Mouse (Mus musculus) layer of hippocampus, adult 11-12 months (tissue): ENCODE measurements around the gene Zbtb8os.

Experiments
- DNase-seq: peaks from one replicate; pipeline ENCODE4 v3.0.0; 2022; ENCODE audit warnings: low spot score

Zbtb8os gene

GRCm38 (mm10) chr4:129377601-129378390 lies 42.3 kb downstream of the Zbtb8os start, which contains the start of gene Zbtb8a:
Gene Zbtb8a, minus strand, starts transcription at chr4:129378116.
- peak; percentile 18 for DNase-seq

DNA sequence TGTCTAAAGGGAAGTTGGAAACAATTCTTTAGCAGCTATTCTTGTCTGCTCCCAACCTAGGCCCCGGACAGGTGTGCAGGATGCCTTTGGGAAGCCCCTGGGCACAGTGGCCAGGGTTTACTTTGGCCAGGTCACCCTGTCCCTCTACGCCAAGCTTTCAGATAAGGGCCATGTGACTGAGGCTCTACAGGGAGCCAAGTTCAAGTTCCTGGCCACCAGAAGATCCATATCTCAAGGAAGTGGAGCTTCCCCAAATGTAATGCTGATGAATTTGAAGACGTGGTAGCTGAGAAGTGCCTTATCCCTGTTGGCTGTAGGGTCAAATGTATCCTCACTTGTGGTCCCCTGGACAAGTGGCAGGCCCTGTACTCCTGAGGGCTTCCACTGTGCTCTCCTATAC lies 44.3 kb downstream of the Zbtb8os start:
- DNase-seq, result no peak

- no peak for DNase-seq
These were observed 45.7 kb downstream of the Zbtb8os start for GRCm38 (mm10) chr4:129381148-129381547.

GRCm38 (mm10) chr4:129382029-129382428 lies 46.5 kb downstream of the Zbtb8os start:
- DNase-seq, result no peak

DNA sequence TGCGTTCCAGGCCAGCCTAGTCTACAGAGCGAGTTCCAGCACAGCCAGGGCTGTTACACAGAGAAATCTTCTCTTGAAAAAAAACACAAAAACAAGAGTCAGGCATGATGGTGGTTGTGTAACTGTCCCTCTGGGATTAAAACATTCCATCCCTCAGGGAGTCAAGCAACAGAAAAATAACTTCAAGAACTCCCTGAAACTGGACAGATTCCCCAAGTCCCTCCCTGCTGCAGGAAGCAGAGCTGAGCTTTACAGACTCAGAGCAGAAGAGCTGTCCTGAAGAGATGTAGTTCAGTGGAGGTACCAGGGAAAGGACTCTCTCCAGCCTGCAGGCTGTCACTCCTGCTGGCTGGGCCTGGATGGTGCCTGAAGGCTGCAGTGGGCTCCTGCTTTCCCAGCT lies 47.0 kb downstream of the Zbtb8os start:
- DNase-seq, result no peak

DNA sequence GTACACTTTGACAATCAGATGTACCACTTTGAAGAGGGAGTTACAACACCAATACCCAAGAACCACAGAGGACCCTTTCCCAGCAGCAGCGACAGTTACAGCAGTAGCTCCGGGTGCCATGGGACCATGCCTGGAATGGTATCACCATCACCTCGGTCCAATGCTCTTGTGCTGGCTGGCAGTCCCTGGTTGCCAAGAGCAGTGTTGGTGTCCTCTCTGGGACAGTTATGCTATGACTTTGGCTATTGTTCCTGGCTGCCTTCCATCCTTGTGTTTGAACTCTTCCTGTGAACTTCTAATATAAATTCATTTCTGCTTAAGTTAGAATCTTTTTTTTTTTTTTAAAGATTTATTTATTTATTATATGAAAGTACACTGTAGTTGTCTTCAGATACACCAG lies 48.1 kb downstream of the Zbtb8os start:
- no peak for DNase-seq

DNA sequence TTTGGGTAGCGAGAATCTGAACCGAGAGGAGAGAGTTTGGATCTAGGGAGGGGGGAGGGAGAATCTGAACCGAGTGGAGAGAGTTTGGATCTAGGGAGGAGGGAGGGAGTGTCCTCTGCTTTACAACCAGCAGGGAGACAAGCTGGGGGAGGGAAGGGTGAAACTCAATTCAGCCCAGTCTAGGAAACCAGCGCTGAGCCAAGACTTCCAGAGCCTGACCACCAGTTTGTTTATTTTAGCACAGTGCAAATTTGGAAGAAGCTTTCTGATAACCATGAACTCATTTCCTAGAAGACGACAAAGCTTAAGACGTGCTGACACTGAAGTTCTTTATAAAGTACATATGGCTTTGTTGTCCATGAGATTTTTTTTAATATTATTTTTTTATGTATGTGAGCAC lies 48.9 kb downstream of the Zbtb8os start:
- DNase-seq, result no peak

DNA sequence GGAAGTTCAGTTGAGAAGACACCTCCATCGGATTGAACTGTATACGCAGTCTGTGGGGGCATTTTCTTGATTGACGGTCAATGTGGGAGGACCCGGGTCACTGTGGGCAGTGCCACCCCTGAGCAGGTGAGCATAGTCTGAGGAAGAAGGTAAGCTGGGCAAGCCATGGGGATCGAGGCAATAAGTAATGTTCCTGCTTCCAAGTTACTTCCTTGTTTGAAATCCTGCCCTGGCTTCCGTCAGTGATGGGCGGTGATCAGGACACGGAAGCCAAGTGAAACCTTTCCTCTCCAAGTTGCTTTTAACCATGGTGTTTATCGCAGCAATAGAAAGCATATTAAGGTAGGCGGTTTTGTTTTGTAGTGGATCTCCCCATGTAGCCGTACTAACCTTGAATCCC lies 50.2 kb downstream of the Zbtb8os start:
- no peak for DNase-seq

DNA sequence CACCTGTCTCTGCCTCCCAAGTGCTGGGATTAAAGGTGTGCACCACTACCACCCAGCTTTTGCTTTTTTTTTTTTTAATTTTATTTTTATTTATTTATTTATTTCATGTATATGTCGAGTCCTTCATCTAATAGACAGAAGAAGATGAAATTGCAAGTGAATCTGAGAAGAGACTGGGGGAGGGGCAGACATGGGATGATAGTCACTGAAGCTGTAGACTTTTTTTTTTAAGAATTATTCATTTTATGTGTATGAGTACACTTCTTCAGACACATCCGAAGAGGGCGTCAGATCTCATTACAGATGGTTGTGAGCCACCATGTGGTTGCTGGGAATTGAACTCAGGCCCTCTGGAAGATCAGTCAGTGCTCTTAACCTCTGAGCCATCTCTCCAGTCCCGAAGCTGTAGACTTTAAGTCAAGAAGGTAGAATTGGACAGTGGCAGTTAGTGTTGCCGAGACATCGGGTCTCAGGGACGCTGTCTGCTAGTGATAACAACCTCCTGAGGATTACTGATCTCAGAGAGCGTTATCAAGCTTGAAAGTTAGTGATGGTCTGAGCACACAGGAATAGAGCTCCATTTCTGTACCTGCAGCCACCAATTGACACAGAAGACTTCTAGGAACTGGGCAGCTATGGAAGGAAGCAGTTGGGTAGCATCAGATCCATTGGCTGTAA lies 50.9 kb downstream of the Zbtb8os start:
- DNase-seq, result no peak

GRCm38 (mm10) chr4:129386989-129387388 lies 51.5 kb downstream of the Zbtb8os start:
- no peak for DNase-seq

DNA sequence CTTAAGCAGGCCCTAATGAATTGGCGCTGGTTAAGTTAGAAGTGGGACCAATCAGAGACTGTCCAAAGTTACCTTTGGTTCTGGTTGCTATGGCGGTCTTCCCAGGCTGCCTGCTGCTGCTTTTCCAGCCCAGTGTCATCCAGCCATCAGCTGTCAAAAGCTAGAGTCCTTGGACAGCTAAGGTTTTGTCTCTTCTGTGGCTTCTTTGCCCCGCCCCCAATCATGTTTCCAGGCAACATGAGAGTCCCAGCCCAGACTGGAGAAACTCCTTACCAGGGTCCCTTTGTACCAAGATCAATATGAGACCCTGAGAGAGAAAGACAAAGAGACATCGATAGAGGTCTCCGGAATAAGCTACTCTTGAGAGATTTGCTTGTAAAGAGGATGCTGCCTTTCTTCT lies 52.9 kb downstream of the Zbtb8os start:
- no peak for DNase-seq

DNA sequence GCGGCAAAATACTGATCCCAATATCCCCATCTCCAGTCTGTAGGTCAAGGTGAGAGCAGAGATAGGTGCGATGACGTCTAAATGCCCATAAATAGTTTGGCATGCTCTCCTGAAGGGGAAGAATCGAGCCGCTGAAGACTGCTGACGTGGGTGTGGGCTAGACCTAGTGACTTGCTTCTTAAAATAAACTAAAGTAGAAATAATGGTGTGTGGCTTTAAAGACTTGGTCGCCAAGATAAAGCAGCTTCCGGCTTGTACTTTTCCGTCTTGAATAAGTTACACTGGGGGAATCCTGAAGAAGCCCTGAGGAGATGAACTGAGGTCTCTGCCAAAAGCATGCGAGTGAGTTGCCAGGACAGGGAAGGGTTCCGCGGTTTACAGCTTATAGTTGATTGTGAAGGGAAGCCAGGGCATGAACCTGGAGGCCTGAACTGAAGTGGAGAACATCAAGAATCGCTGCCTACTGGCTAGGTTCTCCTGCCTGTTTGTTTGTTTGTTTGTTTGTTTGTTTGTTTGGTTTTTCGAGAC lies 54.8 kb downstream of the Zbtb8os start:
- no peak for DNase-seq

DNA sequence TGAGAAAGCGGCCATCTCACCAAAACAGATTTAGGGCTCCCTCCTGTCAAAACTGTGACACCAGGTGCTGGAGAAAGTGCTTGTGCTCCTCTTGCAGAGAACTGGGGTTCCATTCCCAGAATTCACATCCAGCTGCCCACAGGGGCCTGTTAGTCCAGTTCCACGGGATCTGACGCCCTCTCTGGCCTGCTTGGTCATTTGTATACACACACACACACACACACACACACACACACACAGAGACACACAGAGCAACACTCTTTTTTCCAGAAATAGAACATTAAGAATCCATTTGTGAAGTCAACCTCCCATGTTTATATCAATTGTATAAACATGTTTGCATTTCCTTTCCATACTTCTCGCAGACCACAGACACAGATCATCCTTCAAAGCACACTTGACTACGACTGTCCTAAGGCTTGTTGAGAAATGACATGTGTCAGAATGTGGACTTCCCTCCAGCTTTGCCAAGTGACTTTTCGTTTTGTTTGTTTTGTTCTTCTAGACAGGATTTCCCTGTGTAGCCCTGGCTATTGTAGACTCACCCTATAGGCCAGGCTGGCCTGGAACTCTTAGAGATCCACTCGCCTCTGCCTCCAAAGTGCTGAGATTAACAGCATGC lies 55.6 kb downstream of the Zbtb8os start:
- DNase-seq, result no peak

- no peak for DNase-seq
These were observed 58.8 kb downstream of the Zbtb8os start for GRCm38 (mm10) chr4:129394089-129394870.

DNA sequence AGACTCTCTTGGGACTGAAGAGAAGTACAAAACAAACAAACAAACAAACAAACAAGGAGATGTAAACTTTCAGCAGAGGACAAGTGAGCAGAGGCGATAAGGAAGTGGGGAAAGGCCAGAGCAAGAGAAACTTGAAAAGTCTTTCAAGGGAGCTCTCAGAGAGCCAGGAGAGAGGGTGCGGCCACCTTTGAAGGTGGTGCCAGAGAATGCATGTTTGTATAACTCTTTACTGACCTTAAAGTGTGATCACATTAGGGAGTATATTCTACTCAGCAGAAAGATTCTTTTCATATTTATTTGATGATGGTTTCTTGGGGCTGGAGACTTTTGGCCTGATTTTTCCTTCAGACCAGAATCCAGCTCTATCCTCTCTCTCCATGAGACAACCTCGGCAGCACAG lies 61.5 kb downstream of the Zbtb8os start:
- DNase-seq, result no peak

GRCm38 (mm10) chr4:129399813-129400212 lies 64.3 kb downstream of the Zbtb8os start:
- DNase-seq, result no peak
